Mouse (Mus musculus) common myeloid progenitor, adult 5-6 weeks (primary cell): ENCODE results near the gene Diaph3. TPM values are rescaled to one million over a fixed set of nuclear protein-coding genes. Genes with fewer than 3 reads are reported as not detected.

Experiments
- ATAC-seq: replicated peaks from 2 replicates; pipeline ENCODE4 v1.8.0; 2016; ENCODE audit warnings: low read depth, mild to moderate bottlenecking, moderate TSS enrichment, inconsistent platforms; ENCODE audit not compliant: poor library complexity, severe bottlenecking
- total RNA-seq: library from RNA; stranded (forward); fragments of 200-1000, 187-1606 nt; gene quantifications from 2 replicates; pipeline ENCODE4 v1.2.3, GENCODE M21; 2017

Diaph3 gene
- total RNA-seq, 1 experiment from 2014 or later, result 92.9 TPM

DNA sequence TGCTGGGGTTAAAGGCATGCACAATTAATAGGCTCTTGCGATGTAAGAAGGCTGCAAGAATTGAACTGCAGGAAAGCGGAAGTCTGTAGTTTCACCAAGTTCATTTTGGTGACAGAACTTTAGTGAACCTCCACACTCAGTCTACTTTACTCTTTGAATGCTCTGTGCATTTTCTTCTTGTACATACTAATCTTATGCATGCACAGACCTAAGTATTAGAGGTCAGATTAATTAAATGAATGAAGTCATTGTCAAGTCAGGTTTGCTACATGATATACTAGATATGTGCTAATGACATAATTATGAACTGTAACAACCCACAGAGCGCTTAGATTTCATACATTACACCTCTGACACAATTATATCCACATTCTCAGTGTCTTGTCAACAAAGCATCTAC lies 462.0 kb downstream of the Diaph3 start:
- ATAC-seq, result no peak

- ATAC-seq, result peak; percentile 95
Measured at GRCm38 (mm10) chr14:86678179-86678780, 462.8 kb downstream of the Diaph3 start.

DNA sequence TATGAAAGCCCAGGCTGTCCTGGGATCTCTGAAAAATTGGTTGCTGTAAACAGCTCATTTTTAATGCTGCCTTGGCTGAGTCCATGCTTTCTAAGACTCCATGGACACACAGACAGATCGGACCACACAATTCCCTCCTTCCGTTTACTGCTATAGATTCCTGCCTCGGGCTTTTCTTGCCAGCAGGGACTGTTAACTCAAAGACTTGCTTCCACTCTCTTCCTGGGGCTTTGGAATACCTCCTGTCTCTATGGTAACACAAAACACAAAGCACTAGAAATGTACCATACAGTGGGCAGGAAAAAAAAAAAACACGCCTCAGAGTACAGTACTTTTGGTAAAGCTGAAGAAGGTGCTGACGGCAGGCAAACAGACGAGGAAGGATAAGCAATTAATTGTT lies 464.0 kb downstream of the Diaph3 start:
- no peak for ATAC-seq

DNA sequence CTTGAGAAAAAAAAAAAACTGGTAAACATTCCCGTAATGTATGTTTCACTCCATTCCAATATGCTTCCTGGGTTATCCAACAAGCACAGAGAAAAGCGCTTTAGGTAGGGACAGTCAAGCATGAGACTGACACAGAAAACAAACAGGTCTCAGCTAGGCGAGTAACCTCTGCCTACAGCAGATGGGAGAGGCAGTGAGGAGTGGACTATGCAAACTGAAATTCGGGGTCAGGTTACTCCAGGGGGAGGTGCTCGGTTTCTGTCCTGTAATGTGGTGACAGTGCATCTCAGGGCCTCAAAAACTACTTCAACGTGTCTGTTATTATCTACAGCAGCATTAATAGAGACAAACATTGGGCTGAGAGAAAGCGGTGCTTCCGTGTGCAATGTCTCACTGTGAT lies 465.7 kb downstream of the Diaph3 start:
- ATAC-seq, result no peak

GRCm38 (mm10) chr14:86662846-86663245 lies 478.2 kb downstream of the Diaph3 start:
- no peak for ATAC-seq

GRCm38 (mm10) chr14:86660556-86660955 lies 480.5 kb downstream of the Diaph3 start:
- ATAC-seq, result no peak

DNA sequence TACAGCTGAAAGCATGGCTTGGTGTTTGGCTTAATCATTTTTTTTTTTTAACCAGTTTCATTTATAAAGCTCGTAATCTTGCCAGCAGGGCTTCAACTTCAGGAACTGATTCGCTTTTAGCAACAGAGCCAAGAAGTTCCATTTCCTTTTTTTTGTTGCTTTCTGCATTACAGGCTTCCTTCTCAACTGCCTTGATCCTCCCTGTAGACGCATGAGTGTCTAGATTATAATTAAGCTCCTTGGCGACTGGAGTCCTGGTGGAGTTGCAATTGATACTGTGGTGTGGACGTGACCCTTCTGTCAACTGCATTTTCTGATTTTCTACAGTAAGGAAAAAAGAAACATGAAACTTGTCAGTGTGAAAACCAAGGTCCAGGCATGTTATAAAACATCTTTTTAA lies 484.8 kb downstream of the Diaph3 start:
- peak; percentile 75 for ATAC-seq

- ATAC-seq, result peak; percentile 81
Measured at GRCm38 (mm10) chr14:86646499-86647120, 494.4 kb downstream of the Diaph3 start.

GRCm38 (mm10) chr14:86642831-86643241 lies 498.2 kb downstream of the Diaph3 start:
- no peak for ATAC-seq

DNA sequence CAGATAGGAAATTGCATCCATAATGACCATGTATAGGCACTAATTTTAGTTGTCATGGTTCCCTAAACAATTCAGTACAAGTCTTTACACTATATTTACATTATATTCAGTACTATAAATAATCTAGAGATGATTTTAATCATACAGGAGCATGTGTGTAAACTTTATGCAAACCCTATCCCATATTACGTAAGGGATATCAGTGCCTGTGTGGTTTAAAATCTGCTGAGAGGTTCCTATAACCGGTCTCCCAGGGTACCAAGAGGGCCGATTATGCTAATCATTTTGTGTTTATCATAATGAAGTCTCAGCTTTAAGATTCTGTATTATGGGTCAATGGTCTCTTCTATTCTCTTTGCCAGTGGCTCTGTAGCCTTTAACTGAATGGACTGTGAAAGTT lies 499.2 kb downstream of the Diaph3 start:
- ATAC-seq, result no peak

GRCm38 (mm10) chr14:86640086-86640485 lies 500.9 kb downstream of the Diaph3 start:
- no peak for ATAC-seq

DNA sequence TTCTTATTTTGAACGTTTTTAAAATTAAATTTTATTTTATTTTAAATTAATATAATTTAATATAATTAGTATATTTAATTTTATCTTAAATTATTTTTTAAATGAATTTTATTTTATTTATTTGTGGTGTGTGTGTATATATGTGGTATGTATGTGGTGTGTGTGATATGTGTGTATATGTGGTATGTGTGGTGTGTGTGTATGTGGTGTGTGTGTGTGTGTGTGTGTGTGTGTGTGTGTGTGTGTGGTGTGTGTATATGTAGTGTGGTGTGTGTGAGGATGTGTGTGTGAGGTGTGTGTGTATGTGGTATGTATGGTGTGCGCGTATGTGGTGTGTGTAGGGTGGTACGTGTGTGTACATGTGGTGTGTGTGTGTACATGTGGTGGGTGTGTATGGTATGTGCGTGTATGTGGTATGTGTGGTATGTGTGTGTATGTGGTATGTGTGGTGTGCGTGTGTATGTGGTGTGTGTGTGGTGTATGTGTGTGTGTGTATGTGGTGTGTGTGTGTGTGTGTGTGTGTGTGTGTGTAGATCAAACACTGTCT lies 505.4 kb downstream of the Diaph3 start:
- no peak for ATAC-seq

GRCm38 (mm10) chr14:86635052-86635451 lies 506.0 kb downstream of the Diaph3 start:
- ATAC-seq, result no peak

GRCm38 (mm10) chr14:86633799-86634198 lies 507.2 kb downstream of the Diaph3 start:
- no peak for ATAC-seq

- ATAC-seq, result no peak
Measured at GRCm38 (mm10) chr14:86624816-86625425, 516.1 kb downstream of the Diaph3 start.

DNA sequence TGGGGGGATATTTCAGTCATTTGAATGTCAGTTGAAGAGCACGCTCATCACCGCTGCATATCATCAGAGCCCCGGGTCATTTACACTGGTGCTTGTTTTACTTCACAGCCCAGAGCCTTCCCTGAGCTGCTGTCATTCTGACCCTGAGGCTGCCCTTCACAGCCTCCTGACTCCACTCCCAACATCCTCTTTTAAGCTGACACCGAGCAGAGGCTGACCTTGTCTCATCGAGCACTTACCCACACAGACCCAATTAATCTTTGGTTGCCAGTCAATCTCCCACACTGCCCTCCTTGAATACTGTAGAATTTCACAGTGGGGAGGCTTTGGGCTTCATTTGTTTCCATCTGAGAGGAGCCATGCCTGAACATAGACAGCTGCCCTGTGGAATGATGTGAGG lies 521.4 kb downstream of the Diaph3 start:
- ATAC-seq, result no peak
